8 mouse cellular contexts compared by ENCODE assay signal in genomic region chr1:95668253-95668805, GRCm38 (mm10). TPM values are rescaled to one million over a fixed set of nuclear protein-coding genes. Genes with fewer than 3 reads are reported as not detected.
DNase-seq lines count a peak whose midpoint lies in the region; ATAC-seq and TF ChIP-seq lines count a peak whose summit lies in the region.

No protein-coding gene starts in this region.

- TF ChIP-seq EP300 in liver, postnatal 0 days (IDR thresholded peaks at IDR 0.05; ENCODE audit: low read depth): no peak

- no peak for TF ChIP-seq CTCF in liver, adult 2 months (IDR thresholded peaks at IDR 0.05; ENCODE audit: low read depth, low read length)
- no peak for TF ChIP-seq CTCF in liver, postnatal 0 days (IDR thresholded peaks at IDR 0.05; ENCODE audit: low read depth)

- no peaks in the 10 kb centered on the region for H3K4me1 ChIP-seq in liver, adult 2 months (ENCODE audit: control insufficient read depth, insufficient read depth, low read length)
- peaks cover 8% of the 10 kb centered on the region; the same call in 1 of the 2 replicates for H3K4me1 ChIP-seq in liver, postnatal 0 days (ENCODE audit: insufficient read depth)

- 0 out of 2 replicates have a peak, but pooled peaks cover 3% of the 10 kb centered on the region for H3K27me3 ChIP-seq in liver, adult 2 months (ENCODE audit: control insufficient read depth, insufficient read depth, low read length)
- peaks cover 5% of the 10 kb centered on the region; the same call in 1 of the 2 replicates for H3K27me3 ChIP-seq in liver, postnatal 0 days (ENCODE audit: insufficient read depth, low read length)

- no peaks in the 10 kb centered on the region for H3K79me2 ChIP-seq in liver, adult 2 months (ENCODE audit: control insufficient read depth, insufficient read depth, low read length)

- no peak for TF ChIP-seq POLR2A in liver, adult 2 months (IDR thresholded peaks at IDR 0.05; ENCODE audit: extremely low read depth, insufficient read depth, low read length)

- H3K27ac ChIP-seq in liver, adult 2 months (replicated peaks; ENCODE audit: insufficient read depth, low read depth, low read length): no peak overlapping the region
- no peak overlapping the region for H3K27ac ChIP-seq in liver, postnatal 0 days (ENCODE audit: low read depth)

- WGBS in liver, adult 2 months: 9% methylated on average over 6 of the region's 6 CpGs
- 11% methylated on average over 6 of the region's 6 CpGs for WGBS in liver, postnatal 0 days (ENCODE audit: insufficient replicate concordance)

- no peaks in the 10 kb centered on the region for H3K36me3 ChIP-seq in liver, adult 2 months (ENCODE audit: control insufficient read depth, insufficient read depth, low read length)
- no peaks in the 10 kb centered on the region for H3K36me3 ChIP-seq in liver, postnatal 0 days (replicated peaks; ENCODE audit: insufficient read depth, low read length)

- no peak for DNase-seq in liver, adult 2 months (ENCODE audit: extremely low read depth, low read depth, low spot score)
- DNase-seq in liver: no peak
- peak; percentile 44 for DNase-seq in embryo, embryonic 11 days
- peak; percentile 12 to 32 for DNase-seq in heart, postnatal 10 days
- DNase-seq in liver, postnatal 0 days: no peak
- DNase-seq in thymus, postnatal 25 days: peak; percentile 18
- no peak for DNase-seq in adrenal gland, postnatal 14 days
- no peak for DNase-seq in adrenal gland, postnatal 36 days

- H3K4me3 ChIP-seq in liver, adult 2 months (ENCODE audit: insufficient read depth, low read depth, low read length): peak overlapping the region; percentile 76; the same call in 1 of the 2 replicates
- peak overlapping the region; percentile 61 for H3K4me3 ChIP-seq in liver, postnatal 0 days (ENCODE audit: low read depth, low read length)

- H3K4me2 ChIP-seq in liver, postnatal 0 days (ENCODE audit: low read depth, low read length): peak overlapping the region; percentile 81

- intact Hi-C loops in heart, postnatal 10 days (cut with DNase I): loop anchor here (5.0 kb wide), 3 partner anchors 51 to 356 kb away; partner anchors contain the start of gene Fam174a

- no peak for ATAC-seq in liver, postnatal 0 days

- no peak overlapping the region for H3K9ac ChIP-seq in liver, adult 2 months (ENCODE audit: low read depth, low read length)
- peak overlapping the region; percentile 38; the same call in 1 of the 2 replicates for H3K9ac ChIP-seq in liver, postnatal 0 days (replicated peaks)

- H3K9me3 ChIP-seq in liver, postnatal 0 days (ENCODE audit: low read length): no peaks in the 10 kb centered on the region

RNA-seq across cellular contexts. Expression of gene St8sia4, which starts 1.0 kb away (rescaled TPM):
- total RNA-seq in liver, adult 2 months (2014; rRNA removed): 1.6 TPM in 2 replicates
- polyA plus RNA-seq in liver, adult 2 months (2012; rRNA removed): 0.05 and 0.06 TPM in 2 replicates
- total RNA-seq in heart, postnatal 10 days (2021): 10 to 100 TPM in 1 of 2 experiments, 1 to 10 TPM in 1; 7.8 to 11.6 TPM
- polyA plus RNA-seq in liver, postnatal 0 days (2015; fragmentation: Nextera tagmentation; extraction: Ambion mirVana): 1.2 and 1.3 TPM in 2 replicates
- total RNA-seq in adrenal gland, postnatal 14 days (2021): 5.0 and 10.4 TPM in 2 replicates
- total RNA-seq in adrenal gland, postnatal 36 days (2021): 1 to 10 TPM; 1.8 to 1.9 TPM

Comparison
In these comparisons a context has a peak if more than half of its experiments do, and no peak if none do; other contexts are left out.
1. DNase-seq: peak in embryo, embryonic 11 days (single experiment), heart, postnatal 10 days (2 of 2) and thymus, postnatal 25 days (single experiment); none in liver, adult 2 months (single experiment), liver (single experiment), liver, postnatal 0 days (single experiment), adrenal gland, postnatal 14 days (single experiment) and adrenal gland, postnatal 36 days (0 of 2).